Mouse (Mus musculus) limb, embryonic 15.5 days (tissue): ENCODE data around the gene Slc22a30. TPM values are rescaled to one million over a fixed set of nuclear protein-coding genes. Genes with fewer than 3 reads are reported as not detected.
"Not testable (repeated sequence)": the region's sequence is repeated elsewhere in the genome, so short reads cannot be mapped to it uniquely, and the experiment has no call there.

Experiments
- ATAC-seq: fragments of 200-750 bp; cut with Nextera tagmentation; 2 replicates; pipeline ENCODE4 v1.8.0; 2017; ENCODE audit warnings: low read depth, moderate TSS enrichment; ENCODE audit not compliant: insufficient number of reproducible peaks, low FRiP score, low TSS enrichment
- H3K27ac ChIP-seq: fragments of 300-500 bp; sonication (generic); 2 replicates; pipeline ENCODE4 v1.5.1; 2015; ENCODE audit warnings: moderate library complexity, mild to moderate bottlenecking, inconsistent platforms
- H3K27me3 ChIP-seq: fragments of 300-500 bp; sonication (generic); 2 replicates; pipeline ENCODE4 v1.6.1; 2015; ENCODE audit warnings: inconsistent platforms
- H3K36me3 ChIP-seq: fragments of 300-500 bp; sonication (generic); 2 replicates; pipeline ENCODE4 v1.6.1; 2015; ENCODE audit warnings: inconsistent platforms
- H3K4me1 ChIP-seq: fragments of 300-500 bp; sonication (generic); 2 replicates; pipeline ENCODE4 v1.6.1; 2015; ENCODE audit warnings: inconsistent platforms
- H3K4me2 ChIP-seq: fragments of 300-500 bp; sonication (generic); 2 replicates; pipeline ENCODE4 v1.6.1; 2015; ENCODE audit warnings: mild to moderate bottlenecking, inconsistent platforms
- H3K4me3 ChIP-seq: fragments of 300-500 bp; sonication (generic); 2 replicates; pipeline ENCODE4 v1.5.1; 2015; ENCODE audit warnings: mild to moderate bottlenecking, inconsistent platforms
- H3K9ac ChIP-seq: fragments of 300-500 bp; sonication (generic); 2 replicates; pipeline ENCODE4 v1.6.1; 2015; ENCODE audit warnings: inconsistent platforms
- H3K9me3 ChIP-seq: fragments of 300-500 bp; sonication (generic); 2 replicates; pipeline ENCODE4 v1.6.1; 2016; ENCODE audit warnings: inconsistent platforms
- WGBS: fragments of 180-500 bp; shearing (Covaris S2); methylation state at CpG from one replicate; pipeline ENCODE4 v1.1.7; 2015; 5-methylcytosine and 5-hydroxymethylcytosine counted together
- polyA plus RNA-seq: library from polyadenylated mRNA; unstranded; fragments of >200 nt; fragmentation: Nextera tagmentation; extraction: Ambion mirVana; gene quantifications from 2 replicates; pipeline ENCODE4 v1.2.1, GENCODE M21; 2015

Slc22a30 gene
- not detected in 2 replicates for polyA plus RNA-seq

- 82% methylated on average over 1 of the region's 2 CpGs for WGBS
- not testable (repeated sequence) for H3K27ac ChIP-seq, H3K4me1 ChIP-seq, H3K36me3 ChIP-seq, H3K9me3 ChIP-seq, H3K4me2 ChIP-seq, H3K27me3 ChIP-seq, ATAC-seq, H3K4me3 ChIP-seq, H3K9ac ChIP-seq
Observed at GRCm38 (mm10) chr19:8405011-8405410, at the start of gene Slc22a30. Gene Slc22a30 (minus strand): TSS chr19:8405111.

- no peaks in the 10 kb centered on the region for H3K4me1 ChIP-seq
- H3K27me3 ChIP-seq: no peaks in the 10 kb centered on the region
- 68% methylated on average over 2 of the region's 2 CpGs for WGBS
- H3K4me2 ChIP-seq: no peak overlapping the region
- no peak overlapping the region for H3K9ac ChIP-seq
- no peak overlapping the region for H3K4me3 ChIP-seq
- no peak for ATAC-seq
- no peaks in the 10 kb centered on the region for H3K36me3 ChIP-seq
- H3K9me3 ChIP-seq: no peaks in the 10 kb centered on the region
- no peak overlapping the region for H3K27ac ChIP-seq
Observed at GRCm38 (mm10) chr19:8448321-8448720, 43.4 kb upstream of the Slc22a30 start.

DNA sequence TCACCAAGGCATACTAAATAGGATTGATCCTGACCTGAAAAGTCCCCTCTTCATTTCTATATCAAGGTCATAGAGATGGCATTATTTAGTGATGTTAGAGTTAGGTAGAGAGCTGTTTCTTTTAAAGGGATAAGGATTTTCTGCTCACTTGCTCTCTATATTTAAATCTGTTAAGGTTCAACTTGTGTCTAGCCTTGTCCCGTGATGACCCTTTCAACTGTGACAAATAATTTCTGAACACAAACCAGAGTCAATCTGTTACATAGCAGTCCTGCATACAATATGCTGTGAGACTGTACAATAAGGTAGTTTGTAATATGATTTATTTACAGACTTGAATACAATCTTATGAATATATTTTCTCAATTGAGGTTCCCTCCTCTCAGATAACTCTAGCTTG is 42.6 kb upstream of the Slc22a30 start:
- no peak overlapping the region for H3K27ac ChIP-seq
- H3K27me3 ChIP-seq: no peaks in the 10 kb centered on the region
- H3K36me3 ChIP-seq: no peaks in the 10 kb centered on the region
- no peak overlapping the region for H3K9ac ChIP-seq
- ATAC-seq: no peak
- no peak overlapping the region for H3K4me2 ChIP-seq
- H3K4me1 ChIP-seq: no peaks in the 10 kb centered on the region
- 81% methylated on average over 1 of the region's 1 CpGs for WGBS
- no peak overlapping the region for H3K4me3 ChIP-seq
- H3K9me3 ChIP-seq: no peaks in the 10 kb centered on the region

- no peaks in the 10 kb centered on the region for H3K36me3 ChIP-seq
- H3K9me3 ChIP-seq: no peaks in the 10 kb centered on the region
- no peak for ATAC-seq
- no peak overlapping the region for H3K4me3 ChIP-seq
- no peaks in the 10 kb centered on the region for H3K4me1 ChIP-seq
- 86% methylated on average over 5 of the region's 5 CpGs for WGBS
- H3K27ac ChIP-seq: no peak overlapping the region
- no peaks in the 10 kb centered on the region for H3K27me3 ChIP-seq
- no peak overlapping the region for H3K4me2 ChIP-seq
- no peak overlapping the region for H3K9ac ChIP-seq
Observed at GRCm38 (mm10) chr19:8431051-8431662, 26.2 kb upstream of the Slc22a30 start.

DNA sequence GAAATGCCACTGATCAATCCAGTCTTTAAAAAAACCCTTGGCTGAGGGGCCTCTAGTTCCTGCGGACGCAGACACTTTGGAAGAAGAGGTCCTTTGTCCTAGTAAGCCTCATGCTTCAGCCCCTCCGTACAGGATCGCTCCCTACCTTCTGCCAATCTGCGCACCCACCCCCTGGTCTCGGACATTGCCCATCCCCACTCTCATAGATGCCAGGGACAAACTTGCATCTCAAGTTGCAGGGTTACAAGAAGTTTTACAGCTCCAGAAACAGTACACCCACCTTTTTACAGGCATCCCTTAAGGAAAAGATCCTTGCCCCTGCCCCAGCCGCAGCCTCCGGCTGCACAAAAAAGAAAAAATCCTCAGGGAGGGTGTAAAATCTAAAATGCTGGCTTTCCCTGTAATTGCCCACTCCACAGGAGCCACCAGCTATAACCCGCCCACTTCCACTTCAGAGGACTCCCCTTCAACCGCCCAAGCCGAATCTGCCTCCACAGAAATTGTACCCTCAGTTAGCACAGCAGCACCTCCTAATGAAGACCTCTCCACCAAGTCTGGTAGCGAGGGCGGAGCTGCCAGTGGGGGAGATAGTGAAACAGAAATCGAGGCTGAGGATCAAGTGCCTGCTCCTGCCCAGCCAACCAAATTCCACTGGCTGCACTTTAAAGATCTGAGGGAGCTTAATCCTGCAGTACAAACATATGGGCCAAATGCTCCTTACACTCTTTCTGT is 2.5 kb upstream of the Slc22a30 start:
- not testable (repeated sequence) for ATAC-seq, H3K27ac ChIP-seq

More for the DNA sequence above, 2.5 kb upstream of the Slc22a30 start:
- not testable (repeated sequence) for H3K4me1 ChIP-seq, H3K9ac ChIP-seq, H3K36me3 ChIP-seq, H3K27me3 ChIP-seq, H3K9me3 ChIP-seq
- H3K4me3 ChIP-seq: peak overlapping the region; percentile 13
- peak overlapping the region; percentile 22 for H3K4me2 ChIP-seq
- 37% methylated on average over 14 of the region's 14 CpGs for WGBS

Other genes with a start within 250 kb of the Slc22a30 start
- gene Slc22a29, start 186.2 kb downstream of the Slc22a30 start, polyA plus RNA-seq: 0.34 TPM in 1 of 2 replicates, not detected in the other
- gene Slc22a8, start 186.1 kb upstream of the Slc22a30 start, polyA plus RNA-seq: 0.04 TPM in 1 of 2 replicates, not detected in the other
- gene Slc22a6, start 212.9 kb upstream of the Slc22a30 start, polyA plus RNA-seq: 0.06 TPM in 1 of 2 replicates, not detected in the other